Mouse (Mus musculus): ENCODE data around the gene Aldh1a7. TPM values are rescaled to one million over a fixed set of nuclear protein-coding genes. Genes with fewer than 3 reads are reported as not detected.

The Aldh1a7 gene
- 0.47 and 2.4 TPM in 2 replicates for polyA plus RNA-seq (2016; fragmentation: Nextera tagmentation; extraction: Ambion mirVana)

DNA sequence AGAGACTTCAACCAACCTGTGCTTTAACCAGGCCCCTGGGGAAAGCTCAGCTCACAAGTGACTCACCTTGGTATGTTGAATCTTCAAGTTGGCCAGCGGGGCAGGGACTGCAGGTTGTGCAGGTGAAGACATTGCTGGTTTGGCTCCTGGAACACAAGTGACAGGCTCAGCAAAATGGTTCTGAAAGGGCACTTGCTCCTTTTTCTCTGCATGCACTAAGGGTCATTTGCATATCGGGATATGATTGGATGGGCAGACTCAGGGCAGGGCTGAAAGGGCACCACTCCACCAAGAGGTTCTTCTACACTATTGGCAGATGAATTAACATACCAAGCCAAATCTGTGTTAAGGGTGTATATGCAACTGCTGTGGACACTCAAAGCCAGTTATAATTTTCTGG lies at the start of gene Aldh1a7:
Aldh1a7 (minus strand) TSS at position 182 of the 400 bp plus-strand sequence.
- 50% methylated on average over 2 of the region's 2 CpGs for WGBS
- Histone ChIP-seq H3K36me3 (no peaks in the 10 kb centered on the region), H3K4me1 (peaks cover 2% of the 10 kb centered on the region; the same call in 1 of the 2 replicates), H3K27ac (replicated peaks) (no peak within 1 kb of the TSS), H3K4me3 (no peak within 1 kb of the TSS), H3K27me3 (ENCODE audit: low read depth, poor library complexity, severe bottlenecking) (no peaks in the 10 kb centered on the region), H3K9me3 (replicated peaks) (no peaks in the 10 kb centered on the region)
- DNase-seq (ENCODE audit: low spot score), result peak; percentile 12

DNA sequence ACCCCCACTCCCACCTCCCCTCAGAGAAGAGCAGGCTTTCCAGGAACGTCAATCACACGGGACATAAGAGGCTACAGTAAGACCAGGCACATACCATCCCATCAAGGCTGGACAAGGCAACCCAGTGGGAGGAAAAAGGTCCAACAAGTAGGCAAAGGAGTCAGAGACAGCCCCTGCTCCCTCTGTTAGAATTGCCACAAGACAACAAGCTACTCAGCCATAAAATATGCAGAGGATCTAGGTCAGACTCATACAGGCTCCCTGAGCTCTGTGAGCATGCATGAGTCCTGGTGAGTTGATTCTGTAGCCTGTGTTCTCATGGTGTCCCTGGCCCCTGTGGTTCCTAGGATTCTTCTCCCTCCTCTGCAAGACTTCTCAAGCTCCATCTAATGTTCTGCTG lies 48.3 kb upstream of the Aldh1a7 start:
- no peak for DNase-seq (ENCODE audit: low spot score)
- H3K36me3 ChIP-seq, result no peaks in the 10 kb centered on the region
- H3K27me3 ChIP-seq (ENCODE audit: low read depth, poor library complexity, severe bottlenecking), result no peaks in the 10 kb centered on the region
- H3K9me3 ChIP-seq (replicated peaks), result no peaks in the 10 kb centered on the region
- no peaks in the 10 kb centered on the region for H3K4me1 ChIP-seq
- no peak overlapping the region for H3K27ac ChIP-seq (replicated peaks)
- 83% methylated on average over 2 of the region's 2 CpGs for WGBS
- H3K4me3 ChIP-seq, result no peak overlapping the region

DNA sequence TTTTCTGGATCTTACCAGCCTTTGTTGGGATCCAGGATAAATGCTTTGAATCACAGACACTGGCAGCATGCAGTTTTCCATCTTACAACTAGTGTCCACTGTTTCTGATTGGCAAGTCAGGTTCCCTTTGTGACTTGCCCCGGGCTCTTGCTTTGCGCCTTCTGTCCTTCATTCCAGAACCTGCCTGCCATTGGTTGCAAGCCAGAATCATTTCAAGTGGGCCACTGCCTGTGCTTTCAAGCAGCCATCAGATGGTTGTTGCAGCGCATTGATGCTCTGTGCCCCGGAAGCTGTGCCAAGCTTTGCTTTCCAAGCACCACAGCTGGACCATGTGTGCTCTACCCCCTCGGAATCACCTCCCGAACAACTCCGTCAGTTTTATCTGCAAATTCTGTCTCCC lies 46.6 kb upstream of the Aldh1a7 start:
- DNase-seq (ENCODE audit: low spot score), result no peak
- no peaks in the 10 kb centered on the region for H3K27me3 ChIP-seq (ENCODE audit: low read depth, poor library complexity, severe bottlenecking)
- 93% methylated on average over 7 of the region's 7 CpGs for WGBS
- H3K36me3 ChIP-seq, result no peaks in the 10 kb centered on the region
- no peak overlapping the region for H3K4me3 ChIP-seq
- no peak overlapping the region for H3K27ac ChIP-seq (replicated peaks)
- H3K9me3 ChIP-seq (replicated peaks), result no peaks in the 10 kb centered on the region
- H3K4me1 ChIP-seq, result no peaks in the 10 kb centered on the region

DNA sequence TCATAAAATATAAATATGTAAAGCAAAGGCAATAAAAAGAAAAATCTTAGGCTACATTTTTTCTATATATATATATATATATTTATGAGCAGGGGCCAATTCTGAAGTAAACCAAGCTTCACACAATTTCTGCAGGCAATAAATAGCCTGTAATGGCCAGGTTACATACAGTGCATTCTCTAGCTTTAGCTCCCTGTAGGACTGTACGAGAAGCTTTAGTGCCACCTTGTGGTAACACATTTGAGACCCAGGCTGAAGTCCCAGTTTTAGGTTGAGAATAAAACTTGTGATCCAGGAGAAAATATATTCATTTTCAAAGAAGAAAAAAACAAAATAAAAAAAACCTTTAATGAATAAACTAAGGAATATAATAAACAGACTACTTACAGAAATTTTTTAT lies 36.9 kb upstream of the Aldh1a7 start:
- no peaks in the 10 kb centered on the region for H3K36me3 ChIP-seq
- H3K27me3 ChIP-seq (ENCODE audit: low read depth, poor library complexity, severe bottlenecking), result no peaks in the 10 kb centered on the region
- H3K4me3 ChIP-seq, result no peak overlapping the region
- H3K4me1 ChIP-seq, result no peaks in the 10 kb centered on the region
- 28% methylated on average over 1 of the region's 1 CpGs for WGBS
- no peak for DNase-seq (ENCODE audit: low spot score)
- no peak overlapping the region for H3K27ac ChIP-seq (replicated peaks)
- H3K9me3 ChIP-seq (replicated peaks), result no peaks in the 10 kb centered on the region

DNA sequence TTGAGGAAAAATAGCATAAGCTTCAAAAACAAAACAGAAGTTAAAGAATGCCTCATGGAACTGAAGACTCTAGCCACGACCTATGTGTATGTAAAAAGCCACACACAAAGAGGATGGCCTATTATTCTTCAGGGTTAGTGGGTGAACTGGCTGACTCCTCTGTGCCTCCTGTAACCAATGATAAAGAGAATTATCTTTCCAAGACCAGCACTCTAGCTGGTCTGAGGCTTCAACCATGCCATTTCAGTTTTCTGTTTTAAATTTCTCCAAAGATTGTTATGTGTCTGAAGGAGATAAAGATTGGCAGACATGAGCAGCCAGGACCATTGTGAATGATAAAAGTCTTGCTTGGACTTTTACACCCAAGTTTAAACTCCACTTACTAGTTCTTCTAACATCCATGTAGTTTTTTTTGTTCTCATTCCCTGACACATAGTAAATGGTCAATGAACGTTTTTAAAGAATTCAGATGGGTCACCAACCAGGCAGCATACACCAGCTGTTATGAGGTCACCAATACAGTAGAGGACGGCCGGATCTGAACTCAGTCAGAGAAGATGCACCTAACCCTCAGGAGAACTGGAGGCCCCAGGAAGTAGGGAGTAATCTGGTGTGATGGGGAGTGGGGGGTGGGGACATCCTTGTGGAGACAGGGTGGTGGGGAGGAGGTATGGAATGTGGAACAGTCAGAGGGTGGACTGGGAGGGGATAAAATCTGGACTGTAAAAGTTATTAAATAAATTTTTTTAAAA lies 34.5 kb upstream of the Aldh1a7 start:
- H3K27ac ChIP-seq (replicated peaks), result no peak overlapping the region
- H3K27me3 ChIP-seq (ENCODE audit: low read depth, poor library complexity, severe bottlenecking), result no peaks in the 10 kb centered on the region
- H3K9me3 ChIP-seq (replicated peaks), result no peaks in the 10 kb centered on the region
- H3K4me1 ChIP-seq, result no peaks in the 10 kb centered on the region
- no peak overlapping the region for H3K4me3 ChIP-seq
- 80% methylated on average over 4 of the region's 4 CpGs for WGBS
- H3K36me3 ChIP-seq, result no peaks in the 10 kb centered on the region
- no peak for DNase-seq (ENCODE audit: low spot score)

DNA sequence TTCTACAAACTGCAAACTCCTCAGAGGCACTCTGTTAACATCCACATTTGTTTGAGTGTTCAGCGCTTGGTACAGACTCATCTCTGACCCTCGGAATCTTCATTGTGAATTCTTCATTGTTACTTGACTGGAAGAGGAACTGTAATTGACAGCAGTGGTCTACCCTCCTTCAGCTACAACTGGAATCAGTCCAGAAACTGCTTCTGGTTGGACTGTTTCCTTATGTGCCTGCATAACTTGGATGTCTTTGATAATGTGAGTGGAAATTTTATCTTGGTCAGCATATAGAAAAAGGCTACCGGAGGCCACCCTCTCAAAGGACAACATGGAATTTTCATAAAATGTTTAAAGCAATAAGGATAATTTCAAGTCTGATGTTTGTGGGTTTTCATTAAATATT lies 33.8 kb upstream of the Aldh1a7 start:
- no peaks in the 10 kb centered on the region for H3K27me3 ChIP-seq (ENCODE audit: low read depth, poor library complexity, severe bottlenecking)
- H3K9me3 ChIP-seq (replicated peaks), result no peaks in the 10 kb centered on the region
- no peak overlapping the region for H3K4me3 ChIP-seq
- WGBS, result 89% methylated on average over 3 of the region's 3 CpGs
- H3K4me1 ChIP-seq, result no peaks in the 10 kb centered on the region
- no peak overlapping the region for H3K27ac ChIP-seq (replicated peaks)
- H3K36me3 ChIP-seq, result no peaks in the 10 kb centered on the region
- DNase-seq (ENCODE audit: low spot score), result no peak

DNA sequence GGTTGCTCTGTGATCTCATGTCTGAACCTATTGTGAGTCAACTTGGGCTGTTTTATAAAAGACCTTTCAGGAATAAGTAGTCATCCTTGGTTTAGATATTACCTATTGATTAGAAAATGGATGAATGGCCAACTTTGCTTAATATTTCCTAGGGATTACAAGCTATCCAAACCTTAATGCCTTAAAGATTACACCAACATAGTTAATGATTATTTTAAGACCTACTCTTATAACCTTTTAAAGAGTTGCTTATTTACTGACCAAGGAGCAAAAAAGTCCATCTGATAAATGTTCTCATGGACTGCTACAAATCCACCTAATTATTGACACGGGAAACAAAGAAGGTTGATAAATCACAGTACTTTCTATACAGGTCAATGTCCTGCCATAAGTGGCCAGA lies 17.3 kb upstream of the Aldh1a7 start:
- no peaks in the 10 kb centered on the region for H3K9me3 ChIP-seq (replicated peaks)
- H3K36me3 ChIP-seq, result no peaks in the 10 kb centered on the region
- DNase-seq (ENCODE audit: low spot score), result no peak
- WGBS, result 86% methylated on average over 1 of the region's 1 CpGs
- no peaks in the 10 kb centered on the region for H3K4me1 ChIP-seq
- H3K4me3 ChIP-seq, result no peak overlapping the region
- H3K27me3 ChIP-seq (ENCODE audit: low read depth, poor library complexity, severe bottlenecking), result no peaks in the 10 kb centered on the region
- H3K27ac ChIP-seq (replicated peaks), result no peak overlapping the region

DNA sequence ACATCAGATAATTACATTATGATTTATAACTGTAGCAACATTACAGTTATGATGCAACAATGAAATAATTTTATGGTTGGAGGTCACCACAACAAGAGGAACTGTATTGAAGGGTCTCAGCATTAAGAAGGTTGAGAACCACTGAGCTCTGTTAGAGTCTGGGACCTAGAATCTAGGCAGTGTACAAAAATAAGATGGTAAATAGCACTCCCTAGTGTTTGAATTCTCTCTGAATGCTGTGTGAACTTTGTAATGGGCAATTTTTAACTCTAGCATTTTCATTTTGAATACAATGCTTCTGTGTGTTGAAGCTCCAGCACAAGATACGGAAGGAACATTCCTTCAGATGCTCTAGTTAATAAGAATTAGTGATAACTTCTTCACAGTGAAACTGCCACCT lies 916 bp upstream of the Aldh1a7 start:
- H3K27me3 ChIP-seq (ENCODE audit: low read depth, poor library complexity, severe bottlenecking), result no peaks in the 10 kb centered on the region
- WGBS, result 93% methylated on average over 1 of the region's 1 CpGs
- DNase-seq (ENCODE audit: low spot score), result no peak

DNA sequence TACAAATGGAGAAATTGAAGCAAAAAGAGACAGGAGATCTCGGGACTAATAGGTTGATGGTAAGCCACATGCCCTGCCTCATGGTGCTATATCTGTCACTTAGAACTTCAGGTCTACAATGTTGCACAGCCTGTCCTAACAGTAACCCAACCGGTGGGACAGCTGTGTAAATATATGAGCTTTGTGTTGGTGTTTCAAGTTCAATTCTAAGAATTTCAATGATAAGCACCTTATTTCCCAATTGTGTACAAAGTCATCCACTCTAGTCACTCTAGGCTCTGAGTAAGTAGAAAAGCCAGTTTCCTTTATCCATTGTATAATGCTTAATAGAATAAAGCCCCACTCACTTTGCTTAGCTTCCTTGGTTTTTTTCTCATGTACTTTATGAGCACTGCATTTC lies 4.4 kb downstream of the Aldh1a7 start:
- WGBS, result 92% methylated on average over 2 of the region's 2 CpGs

More for the DNA sequence above, 916 bp upstream of the Aldh1a7 start:
- Histone ChIP-seq H3K36me3 (no peaks in the 10 kb centered on the region), H3K4me3 (no peak overlapping the region), H3K4me1 (peaks cover 2% of the 10 kb centered on the region; the same call in 1 of the 2 replicates), H3K27ac (replicated peaks) (no peak overlapping the region), H3K9me3 (replicated peaks) (no peaks in the 10 kb centered on the region)

DNA sequence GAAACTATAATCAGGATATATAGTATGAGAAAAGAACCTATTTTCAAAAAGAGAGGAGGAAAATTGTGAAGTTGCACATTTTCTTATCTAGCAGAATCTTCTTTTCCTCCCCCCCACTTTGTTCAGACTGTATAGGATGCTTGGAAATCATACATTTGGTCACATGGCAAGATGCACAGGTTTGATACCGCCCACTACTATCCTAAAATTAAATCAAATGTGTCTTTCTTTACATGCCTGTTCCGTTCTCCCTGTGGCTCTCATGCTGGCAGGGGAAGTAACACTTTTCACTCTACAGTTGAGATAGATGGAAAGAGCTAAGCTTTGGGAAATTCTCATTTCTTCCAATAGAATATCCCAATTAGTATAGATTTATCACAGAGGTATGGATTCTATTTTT lies 7.1 kb downstream of the Aldh1a7 start:
- Histone ChIP-seq H3K36me3 (no peaks in the 10 kb centered on the region), H3K4me3 (no peak overlapping the region), H3K4me1 (no peaks in the 10 kb centered on the region), H3K9me3 (replicated peaks) (no peaks in the 10 kb centered on the region), H3K27me3 (ENCODE audit: low read depth, poor library complexity, severe bottlenecking) (no peaks in the 10 kb centered on the region), H3K27ac (replicated peaks) (no peak overlapping the region)
- DNase-seq (ENCODE audit: low spot score), result no peak
- 88% methylated on average over 2 of the region's 2 CpGs for WGBS

More for the DNA sequence above, 4.4 kb downstream of the Aldh1a7 start:
- Histone ChIP-seq H3K27me3 (ENCODE audit: low read depth, poor library complexity, severe bottlenecking) (no peaks in the 10 kb centered on the region), H3K4me3 (no peak overlapping the region), H3K36me3 (no peaks in the 10 kb centered on the region), H3K9me3 (replicated peaks) (no peaks in the 10 kb centered on the region), H3K27ac (replicated peaks) (no peak overlapping the region), H3K4me1 (peaks cover 2% of the 10 kb centered on the region; the same call in 1 of the 2 replicates)
- no peak for DNase-seq (ENCODE audit: low spot score)

DNA sequence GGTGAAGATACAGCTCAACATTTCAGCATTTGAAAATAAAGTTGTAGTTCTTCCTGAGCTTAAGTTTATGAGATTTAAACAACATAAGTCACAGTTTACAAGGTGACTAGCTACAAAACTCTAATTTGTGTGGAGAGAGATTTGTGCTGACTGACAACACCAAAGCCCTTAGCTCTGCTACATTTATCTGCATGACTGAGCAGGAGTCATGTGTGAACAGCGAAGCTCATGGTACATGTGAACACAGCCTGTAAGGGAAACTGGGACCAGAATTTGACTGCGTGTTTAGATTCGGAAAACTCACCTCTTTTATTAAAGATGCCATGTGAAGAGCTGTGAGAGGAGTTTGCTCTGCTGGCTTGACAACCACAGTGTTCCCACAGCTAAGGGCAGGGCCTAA lies 11.7 kb downstream of the Aldh1a7 start:
- Histone ChIP-seq H3K4me1 (no peaks in the 10 kb centered on the region), H3K27me3 (ENCODE audit: low read depth, poor library complexity, severe bottlenecking) (no peaks in the 10 kb centered on the region), H3K4me3 (no peak overlapping the region), H3K9me3 (replicated peaks) (no peaks in the 10 kb centered on the region), H3K36me3 (no peaks in the 10 kb centered on the region), H3K27ac (replicated peaks) (no peak overlapping the region)
- WGBS, result 79% methylated on average over 3 of the region's 3 CpGs
- no peak for DNase-seq (ENCODE audit: low spot score)

DNA sequence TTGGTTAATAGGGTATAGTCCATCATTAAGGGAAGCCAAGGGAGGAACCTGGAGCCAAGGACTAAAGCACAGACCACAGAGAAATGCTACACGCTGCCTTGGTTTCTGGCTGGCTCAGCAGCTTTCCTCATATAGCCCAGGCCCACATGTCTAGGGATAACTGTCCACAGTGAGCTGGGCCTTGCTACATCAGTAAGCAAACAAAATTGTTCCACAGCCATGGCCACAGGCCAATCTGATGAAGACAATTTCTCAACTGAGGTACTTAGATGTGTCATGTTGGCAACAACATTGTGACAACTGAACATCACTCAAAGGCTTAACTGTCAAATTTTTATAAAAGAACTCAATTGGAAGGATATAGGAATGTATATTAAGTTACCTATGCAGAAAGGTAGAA lies 12.3 kb downstream of the Aldh1a7 start:
- Histone ChIP-seq H3K4me1 (no peaks in the 10 kb centered on the region), H3K9me3 (replicated peaks) (no peaks in the 10 kb centered on the region), H3K27me3 (ENCODE audit: low read depth, poor library complexity, severe bottlenecking) (no peaks in the 10 kb centered on the region), H3K27ac (replicated peaks) (no peak overlapping the region), H3K36me3 (no peaks in the 10 kb centered on the region), H3K4me3 (no peak overlapping the region)
- 85% methylated on average over 1 of the region's 1 CpGs for WGBS
- no peak for DNase-seq (ENCODE audit: low spot score)

DNA sequence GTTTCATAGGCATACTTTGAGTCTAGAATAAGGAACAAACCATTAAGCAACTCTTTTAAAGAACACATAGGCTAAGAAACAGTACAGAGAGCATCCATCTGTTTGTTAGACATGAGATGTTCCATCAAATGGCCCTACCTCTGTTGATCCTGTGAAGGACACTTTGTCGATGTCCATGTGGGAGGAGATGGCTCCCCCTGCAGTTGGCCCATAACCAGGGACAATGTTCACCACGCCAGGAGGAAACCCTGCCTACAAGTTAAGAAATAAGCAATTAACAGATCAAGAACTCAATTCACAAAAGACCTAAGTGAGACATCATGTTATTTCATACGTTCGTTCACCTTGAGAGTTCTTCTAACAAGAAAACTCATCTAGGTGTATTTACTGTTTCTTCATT lies 12.8 kb downstream of the Aldh1a7 start:
- no peak overlapping the region for H3K27ac ChIP-seq (replicated peaks)
- DNase-seq (ENCODE audit: low spot score), result no peak
- no peaks in the 10 kb centered on the region for H3K27me3 ChIP-seq (ENCODE audit: low read depth, poor library complexity, severe bottlenecking)
- H3K9me3 ChIP-seq (replicated peaks), result no peaks in the 10 kb centered on the region
- H3K36me3 ChIP-seq, result no peaks in the 10 kb centered on the region
- no peak overlapping the region for H3K4me3 ChIP-seq
- 90% methylated on average over 4 of the region's 4 CpGs for WGBS
- H3K4me1 ChIP-seq, result no peaks in the 10 kb centered on the region
